Mouse (Mus musculus) megakaryocyte, embryonic 14.5 days (primary cell): ENCODE results near the gene Adgrb3.

Experiments used
- FLI1 ChIP-seq: IDR thresholded peaks from 2 replicates; pipeline ENCODE4 v1.6.1; 2012; ENCODE audit warnings: low read length, inconsistent platforms, mixed read lengths
- GATA1 ChIP-seq: IDR thresholded peaks from 3 replicates; pipeline ENCODE4 v1.6.1; 2012; ENCODE audit warnings: mixed read lengths, low read length, inconsistent platforms, borderline replicate concordance

DNA sequence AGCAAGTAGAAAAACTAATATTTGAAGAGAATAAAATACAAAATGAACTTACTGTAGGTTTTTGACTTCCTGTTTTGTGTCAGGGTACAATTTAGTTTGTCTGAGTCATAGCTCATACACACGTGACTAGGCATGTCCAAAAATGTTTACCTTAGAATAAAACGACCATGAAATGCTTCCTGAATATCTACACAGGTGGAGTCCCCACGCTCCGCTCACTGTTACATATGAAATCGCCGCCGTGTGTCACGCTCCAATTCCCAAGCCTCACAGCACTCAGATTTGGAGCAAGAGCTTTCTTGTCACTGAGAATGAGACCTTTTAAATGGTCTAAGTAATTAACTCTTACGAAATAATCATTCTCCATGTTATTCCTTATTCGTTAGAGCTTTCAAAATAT, 795.3 kb downstream of the Adgrb3 start:
- no peak for TF ChIP-seq GATA1
- TF ChIP-seq FLI1 = no peak
